Mouse (Mus musculus): ENCODE results near the gene Smg1. TPM values are rescaled to one million over a fixed set of nuclear protein-coding genes. Genes with fewer than 3 reads are reported as not detected.

Smg1 gene
- polyA plus RNA-seq, 1 experiment from 2014 or later: 16.0 TPM

GRCm38 (mm10) chr7:118113541-118114297, 129.8 kb downstream of the Smg1 start:
- Histone ChIP-seq H3K27ac (ENCODE audit: low read length) (no peak overlapping the region), H3K9ac (ENCODE audit: low read depth, low read length) (no peak overlapping the region; the same call in 1 of the 2 replicates), H3K4me3 (ENCODE audit: low read depth, low read length) (peak overlapping the region; percentile 87; the same call in 1 of the 2 replicates), H3K27me3 (ENCODE audit: control insufficient read depth, insufficient read depth, low read depth, low read length) (no peaks in the 10 kb centered on the region), H3K36me3 (ENCODE audit: control insufficient read depth, insufficient read depth, low read length) (peaks cover 18% of the 10 kb centered on the region), H3K4me2 (ENCODE audit: low read length) (peak overlapping the region; percentile 94), H3K4me1 (ENCODE audit: control insufficient read depth, insufficient read depth, low read length) (peaks cover 47% of the 10 kb centered on the region), H3K9me3 (replicated peaks; ENCODE audit: control insufficient read depth, low read length, poor library complexity, severe bottlenecking) (no peaks in the 10 kb centered on the region)
- WGBS: 78% methylated on average over 5 of the region's 5 CpGs
- no peak for ATAC-seq

- H3K4me2 ChIP-seq (ENCODE audit: low read length): peak overlapping the region; percentile 26; the same call in 1 of the 2 replicates
- no peaks in the 10 kb centered on the region for H3K27me3 ChIP-seq (ENCODE audit: control insufficient read depth, insufficient read depth, low read depth, low read length)
- H3K36me3 ChIP-seq (ENCODE audit: control insufficient read depth, insufficient read depth, low read length): peaks cover 34% of the 10 kb centered on the region
- no peaks in the 10 kb centered on the region for H3K9me3 ChIP-seq (replicated peaks; ENCODE audit: control insufficient read depth, low read length, poor library complexity, severe bottlenecking)
- H3K27ac ChIP-seq (ENCODE audit: low read length): no peak overlapping the region
- H3K4me1 ChIP-seq (ENCODE audit: control insufficient read depth, insufficient read depth, low read length): peaks cover 47% of the 10 kb centered on the region
- H3K4me3 ChIP-seq (ENCODE audit: low read depth, low read length): no peak overlapping the region
- no peak for ATAC-seq
- no peak overlapping the region for H3K9ac ChIP-seq (ENCODE audit: low read depth, low read length)
- 84% methylated on average over 3 of the region's 3 CpGs for WGBS
Measured at GRCm38 (mm10) chr7:118111128-118111527, 132.3 kb downstream of the Smg1 start.

- ATAC-seq: no peak
- 55% methylated on average over 1 of the region's 1 CpGs for WGBS
- H3K4me2 ChIP-seq (ENCODE audit: low read length): no peak overlapping the region
- H3K27ac ChIP-seq (ENCODE audit: low read length): no peak overlapping the region
- no peaks in the 10 kb centered on the region for H3K27me3 ChIP-seq (ENCODE audit: control insufficient read depth, insufficient read depth, low read depth, low read length)
- no peak overlapping the region for H3K9ac ChIP-seq (ENCODE audit: low read depth, low read length)
- H3K36me3 ChIP-seq (ENCODE audit: control insufficient read depth, insufficient read depth, low read length): peaks cover 34% of the 10 kb centered on the region
- peaks cover 24% of the 10 kb centered on the region for H3K4me1 ChIP-seq (ENCODE audit: control insufficient read depth, insufficient read depth, low read length)
- no peaks in the 10 kb centered on the region for H3K9me3 ChIP-seq (replicated peaks; ENCODE audit: control insufficient read depth, low read length, poor library complexity, severe bottlenecking)
- H3K4me3 ChIP-seq (ENCODE audit: low read depth, low read length): no peak overlapping the region
Measured at GRCm38 (mm10) chr7:118107671-118108070, 135.8 kb downstream of the Smg1 start.

- H3K36me3 ChIP-seq (ENCODE audit: control insufficient read depth, insufficient read depth, low read length): peaks cover 25% of the 10 kb centered on the region
- no peaks in the 10 kb centered on the region for H3K27me3 ChIP-seq (ENCODE audit: control insufficient read depth, insufficient read depth, low read depth, low read length)
- H3K4me2 ChIP-seq (ENCODE audit: low read length): no peak overlapping the region
- WGBS: 73% methylated on average over 5 of the region's 5 CpGs
- no peak for ATAC-seq
- H3K4me3 ChIP-seq (ENCODE audit: low read depth, low read length): no peak overlapping the region
- H3K9ac ChIP-seq (ENCODE audit: low read depth, low read length): no peak overlapping the region
- H3K9me3 ChIP-seq (replicated peaks; ENCODE audit: control insufficient read depth, low read length, poor library complexity, severe bottlenecking): no peaks in the 10 kb centered on the region
- no peaks in the 10 kb centered on the region for H3K4me1 ChIP-seq (ENCODE audit: control insufficient read depth, insufficient read depth, low read length)
- H3K27ac ChIP-seq (ENCODE audit: low read length): no peak overlapping the region
Measured at GRCm38 (mm10) chr7:118104458-118105052, 138.9 kb downstream of the Smg1 start.

- H3K27me3 ChIP-seq (ENCODE audit: control insufficient read depth, insufficient read depth, low read depth, low read length): no peaks in the 10 kb centered on the region
Measured at GRCm38 (mm10) chr7:118103462-118104379, 139.7 kb downstream of the Smg1 start.

GRCm38 (mm10) chr7:118102678-118103461, 140.6 kb downstream of the Smg1 start:
- ATAC-seq: peak; percentile 43
- Histone ChIP-seq H3K4me1 (ENCODE audit: control insufficient read depth, insufficient read depth, low read length) (no peaks in the 10 kb centered on the region), H3K27me3 (ENCODE audit: control insufficient read depth, insufficient read depth, low read depth, low read length) (no peaks in the 10 kb centered on the region), H3K4me2 (ENCODE audit: low read length) (no peak overlapping the region), H3K36me3 (ENCODE audit: control insufficient read depth, insufficient read depth, low read length) (peaks cover 10% of the 10 kb centered on the region), H3K4me3 (ENCODE audit: low read depth, low read length) (no peak overlapping the region), H3K9me3 (replicated peaks; ENCODE audit: control insufficient read depth, low read length, poor library complexity, severe bottlenecking) (no peaks in the 10 kb centered on the region), H3K9ac (ENCODE audit: low read depth, low read length) (no peak overlapping the region), H3K27ac (ENCODE audit: low read length) (no peak overlapping the region)
- WGBS: 45% methylated on average over 4 of the region's 4 CpGs

More at GRCm38 (mm10) chr7:118103462-118104379, 139.7 kb downstream of the Smg1 start:
- Histone ChIP-seq H3K4me2 (ENCODE audit: low read length) (no peak overlapping the region), H3K4me1 (ENCODE audit: control insufficient read depth, insufficient read depth, low read length) (no peaks in the 10 kb centered on the region), H3K36me3 (ENCODE audit: control insufficient read depth, insufficient read depth, low read length) (peaks cover 19% of the 10 kb centered on the region), H3K27ac (ENCODE audit: low read length) (no peak overlapping the region), H3K4me3 (ENCODE audit: low read depth, low read length) (no peak overlapping the region), H3K9me3 (replicated peaks; ENCODE audit: control insufficient read depth, low read length, poor library complexity, severe bottlenecking) (no peaks in the 10 kb centered on the region), H3K9ac (ENCODE audit: low read depth, low read length) (no peak overlapping the region)
- no peak for ATAC-seq
- 43% methylated on average over 5 of the region's 5 CpGs for WGBS

GRCm38 (mm10) chr7:118102231-118102630, 141.2 kb downstream of the Smg1 start:
- 42% methylated on average over 4 of the region's 4 CpGs for WGBS
- Histone ChIP-seq H3K4me3 (ENCODE audit: low read depth, low read length) (no peak overlapping the region), H3K27ac (ENCODE audit: low read length) (no peak overlapping the region), H3K27me3 (ENCODE audit: control insufficient read depth, insufficient read depth, low read depth, low read length) (no peaks in the 10 kb centered on the region), H3K9ac (ENCODE audit: low read depth, low read length) (no peak overlapping the region), H3K4me1 (ENCODE audit: control insufficient read depth, insufficient read depth, low read length) (no peaks in the 10 kb centered on the region), H3K4me2 (ENCODE audit: low read length) (no peak overlapping the region), H3K9me3 (replicated peaks; ENCODE audit: control insufficient read depth, low read length, poor library complexity, severe bottlenecking) (no peaks in the 10 kb centered on the region), H3K36me3 (ENCODE audit: control insufficient read depth, insufficient read depth, low read length) (peaks cover 8% of the 10 kb centered on the region)
- ATAC-seq: no peak

- ATAC-seq: no peak
- no peaks in the 10 kb centered on the region for H3K9me3 ChIP-seq (replicated peaks; ENCODE audit: control insufficient read depth, low read length, poor library complexity, severe bottlenecking)
- H3K36me3 ChIP-seq (ENCODE audit: control insufficient read depth, insufficient read depth, low read length): no peaks in the 10 kb centered on the region
- no peak overlapping the region for H3K4me2 ChIP-seq (ENCODE audit: low read length)
- no peaks in the 10 kb centered on the region for H3K27me3 ChIP-seq (ENCODE audit: control insufficient read depth, insufficient read depth, low read depth, low read length)
- H3K4me1 ChIP-seq (ENCODE audit: control insufficient read depth, insufficient read depth, low read length): no peaks in the 10 kb centered on the region
- H3K27ac ChIP-seq (ENCODE audit: low read length): no peak overlapping the region
- H3K9ac ChIP-seq (ENCODE audit: low read depth, low read length): no peak overlapping the region
- no peak overlapping the region for H3K4me3 ChIP-seq (ENCODE audit: low read depth, low read length)
- WGBS: 65% methylated on average over 7 of the region's 7 CpGs
Measured at GRCm38 (mm10) chr7:118097615-118098014, 145.9 kb downstream of the Smg1 start.

All from midbrain, embryonic 16.5 days (tissue).